Mouse (Mus musculus): ENCODE data around the gene Zdhhc1.

The Zdhhc1 gene

GRCm38 (mm10) chr8:105476628-105477413 lies 19.9 kb downstream of the Zdhhc1 start:
- peak; percentile 88 for DNase-seq (ENCODE audit: low spot score)

DNA sequence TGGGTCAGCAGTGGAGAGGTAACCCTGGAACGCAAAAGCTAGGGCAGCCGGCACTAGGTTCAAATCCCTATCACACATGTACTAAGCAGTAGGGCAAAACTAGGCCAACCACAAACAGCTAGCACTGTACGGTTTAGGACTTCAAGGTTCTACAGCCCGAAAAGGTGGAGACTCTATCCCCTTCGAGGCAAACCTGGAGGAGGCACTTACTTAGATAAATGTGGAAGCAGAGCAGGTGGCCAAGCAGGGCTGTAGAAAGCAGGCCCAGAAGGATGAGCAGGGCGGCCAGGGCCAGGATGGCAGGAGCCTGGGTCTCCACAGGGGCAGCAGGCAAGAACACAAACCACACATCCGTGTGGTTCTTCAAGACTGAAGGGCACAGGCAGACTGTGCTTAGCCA lies 20.5 kb downstream of the Zdhhc1 start:
- DNase-seq (ENCODE audit: low spot score) = no peak

- no peak for DNase-seq (ENCODE audit: low spot score)
Observed at GRCm38 (mm10) chr8:105475742-105476141, 21.0 kb downstream of the Zdhhc1 start.

DNA sequence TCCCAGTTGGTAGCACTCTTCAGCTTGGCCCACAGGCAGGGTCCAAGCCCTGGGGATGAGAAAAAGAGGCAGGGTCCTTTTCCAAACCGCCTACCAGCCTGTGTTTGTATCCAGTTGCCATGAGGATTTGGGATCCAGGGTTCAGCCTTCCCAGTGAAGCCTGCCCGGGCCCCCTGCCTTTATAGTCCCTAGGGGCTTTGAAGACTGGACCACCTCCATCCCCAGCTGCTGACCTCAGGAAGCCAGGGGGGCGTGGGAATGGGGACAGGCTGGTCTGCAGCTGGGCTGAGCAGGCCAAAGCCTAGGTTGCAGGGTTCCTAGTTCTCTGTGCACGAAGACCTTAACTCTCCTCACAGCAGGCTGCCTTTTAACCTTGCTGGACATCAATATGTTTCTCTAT lies 21.4 kb downstream of the Zdhhc1 start:
- DNase-seq (ENCODE audit: low spot score) = no peak

DNA sequence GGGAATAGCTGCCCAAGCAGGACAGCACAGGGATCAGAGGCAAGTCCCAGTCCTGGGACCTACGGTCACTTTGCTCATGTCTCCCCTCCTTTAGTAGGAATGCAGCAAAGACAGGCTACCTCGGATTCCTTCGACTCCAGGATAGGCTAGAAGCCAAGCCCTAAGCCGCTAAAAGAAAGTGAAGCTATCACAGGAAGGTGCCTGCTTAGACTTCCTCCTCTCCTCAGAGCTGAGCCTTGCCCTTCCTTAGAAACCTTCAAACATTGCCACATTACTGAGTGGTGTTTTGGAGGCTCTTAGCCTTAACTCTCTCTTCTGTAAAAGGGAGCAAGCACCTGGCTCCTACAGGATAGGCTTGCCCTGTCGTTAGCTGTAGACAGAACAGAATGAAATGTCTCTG lies 22.0 kb downstream of the Zdhhc1 start:
- no peak for DNase-seq (ENCODE audit: low spot score)

GRCm38 (mm10) chr8:105473816-105474606 lies 22.7 kb downstream of the Zdhhc1 start:
- DNase-seq (ENCODE audit: low spot score) = peak; percentile 84

DNA sequence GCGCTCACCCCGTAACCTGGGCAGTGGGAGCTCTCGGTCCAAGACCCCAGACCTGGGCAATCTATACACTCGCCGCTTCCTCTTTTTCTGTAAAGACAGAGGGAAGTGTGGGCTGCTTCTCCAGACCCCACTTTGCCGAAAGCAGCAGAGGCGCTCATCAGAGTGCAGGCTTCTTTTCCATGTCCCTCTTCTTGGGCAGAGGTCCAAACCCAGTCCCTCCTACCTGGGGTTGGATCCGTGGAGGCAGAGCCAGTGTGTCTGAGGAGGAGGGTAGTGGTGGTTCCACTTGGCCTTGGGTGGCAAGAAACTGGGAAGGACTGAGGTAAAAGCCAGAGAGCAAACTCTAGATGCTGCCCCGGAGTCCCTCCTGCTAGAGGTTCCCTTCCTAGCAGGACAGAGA lies 23.7 kb downstream of the Zdhhc1 start:
- no peak for DNase-seq (ENCODE audit: low spot score)

DNA sequence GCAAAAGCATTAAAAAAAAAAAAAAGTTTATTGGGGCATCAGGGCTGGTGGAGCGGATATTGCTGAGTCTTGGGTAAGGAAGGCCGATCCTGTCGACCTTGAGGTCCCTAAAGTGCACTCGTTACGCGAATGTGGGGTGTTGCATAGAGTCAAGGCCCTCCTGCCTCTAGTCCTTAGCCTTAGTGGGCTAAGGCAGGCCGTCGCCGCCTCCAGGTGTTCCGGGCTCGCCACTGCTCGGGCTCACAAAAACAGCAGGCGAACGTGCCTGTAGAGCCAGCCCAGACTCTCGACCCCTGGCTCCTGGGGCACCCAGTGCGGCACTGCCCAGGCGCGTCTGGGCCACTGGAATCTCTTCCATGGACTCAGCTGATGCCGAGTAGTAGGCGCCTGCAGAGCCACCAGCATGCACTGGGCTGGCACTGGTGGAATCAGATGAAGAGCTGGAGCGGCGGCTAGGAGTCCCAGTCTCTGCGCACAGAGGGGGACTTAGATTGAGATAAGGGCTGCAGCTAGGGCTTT lies 24.2 kb downstream of the Zdhhc1 start:
- no peak for DNase-seq (ENCODE audit: low spot score)

DNA sequence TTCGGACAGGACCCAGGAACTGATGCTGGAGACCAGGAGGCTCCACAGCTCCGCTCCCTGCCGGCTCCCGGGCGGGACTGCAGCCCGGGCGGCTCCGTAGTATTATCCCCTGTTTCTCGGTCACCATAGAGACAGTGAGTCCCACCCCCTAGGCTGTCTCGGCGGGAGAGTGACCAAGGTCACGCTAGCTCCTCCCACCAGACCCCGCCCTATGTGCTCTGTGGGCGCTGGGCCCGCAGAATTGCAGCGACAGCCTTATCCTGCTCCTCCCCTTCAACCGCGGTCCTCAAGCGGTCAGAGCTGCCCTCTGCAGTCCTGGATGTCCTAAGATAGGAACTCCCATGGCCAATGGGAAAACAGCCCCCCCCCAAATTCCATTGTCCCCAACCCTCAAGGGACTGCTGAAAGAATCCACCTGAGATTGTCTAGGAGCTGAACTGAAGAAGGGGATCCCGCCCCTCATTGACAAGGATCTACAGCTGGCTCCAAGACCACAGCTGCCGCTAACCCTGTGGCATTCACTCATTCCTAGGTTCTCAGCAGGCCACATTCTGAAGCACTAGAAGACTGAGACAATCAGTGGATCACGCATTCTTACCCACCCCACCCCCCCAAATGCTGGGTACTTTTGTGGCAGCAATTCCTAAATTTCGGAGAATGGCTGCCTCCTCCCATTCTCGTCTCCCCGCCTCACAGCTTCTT lies 25.2 kb downstream of the Zdhhc1 start, which contains the start of gene Tppp3:
Gene Tppp3, minus strand, starts transcription at position 213 of the 702 bp plus-strand sequence.
- DNase-seq (ENCODE audit: low spot score) = peak; percentile 98

DNA sequence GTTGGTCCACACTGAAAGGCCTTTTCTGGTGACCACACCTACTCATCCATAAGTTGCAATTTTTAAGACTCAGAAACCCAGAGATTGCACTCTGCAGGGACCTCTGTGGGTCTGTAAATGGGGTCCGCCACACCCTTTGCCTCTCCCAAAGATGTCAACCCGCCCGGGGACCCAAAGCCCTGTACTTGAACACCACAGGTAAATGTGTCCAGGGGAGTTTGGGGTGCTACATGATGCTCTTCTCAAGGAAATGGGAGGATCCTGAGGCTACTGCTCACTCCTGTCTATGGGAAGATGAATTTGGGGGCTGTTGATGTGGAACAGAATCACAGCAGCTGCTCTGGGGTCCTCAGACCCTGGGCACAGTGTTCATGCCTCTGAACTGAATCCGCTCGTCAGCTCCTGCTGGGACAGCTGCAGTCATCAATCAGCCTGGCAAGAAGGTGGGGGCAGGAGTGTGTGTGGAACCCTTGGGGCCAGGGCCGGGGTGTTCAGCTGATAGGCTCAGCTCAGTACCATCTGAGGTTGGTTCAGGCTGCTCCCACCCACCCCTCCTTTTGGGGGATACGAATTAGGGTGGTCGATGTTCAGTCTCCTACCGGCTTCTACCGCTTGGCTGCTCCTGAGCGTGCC lies 25.9 kb downstream of the Zdhhc1 start:
- no peak for DNase-seq (ENCODE audit: low spot score)

GRCm38 (mm10) chr8:105470262-105470661 lies 26.4 kb downstream of the Zdhhc1 start:
- no peak for DNase-seq (ENCODE audit: low spot score)

DNA sequence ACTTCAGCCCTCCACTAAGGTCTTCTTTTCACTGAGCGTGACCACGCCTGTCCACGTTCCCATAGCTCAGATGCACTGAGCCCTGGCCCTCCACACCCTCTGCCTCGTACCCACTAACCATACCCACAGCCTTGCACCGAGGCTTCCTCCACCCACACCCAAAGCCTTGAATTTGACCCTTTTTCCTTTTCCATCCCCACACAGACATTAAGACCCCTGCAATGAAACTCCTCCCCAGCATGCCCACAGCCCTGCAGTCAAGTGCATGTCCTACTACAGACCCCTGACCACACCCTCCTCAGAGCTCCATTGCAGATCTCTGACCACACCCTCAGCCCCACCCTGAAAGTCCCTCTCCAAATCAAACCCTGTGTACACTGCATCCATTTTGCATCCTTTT lies 26.9 kb downstream of the Zdhhc1 start:
- DNase-seq (ENCODE audit: low spot score) = no peak

DNA sequence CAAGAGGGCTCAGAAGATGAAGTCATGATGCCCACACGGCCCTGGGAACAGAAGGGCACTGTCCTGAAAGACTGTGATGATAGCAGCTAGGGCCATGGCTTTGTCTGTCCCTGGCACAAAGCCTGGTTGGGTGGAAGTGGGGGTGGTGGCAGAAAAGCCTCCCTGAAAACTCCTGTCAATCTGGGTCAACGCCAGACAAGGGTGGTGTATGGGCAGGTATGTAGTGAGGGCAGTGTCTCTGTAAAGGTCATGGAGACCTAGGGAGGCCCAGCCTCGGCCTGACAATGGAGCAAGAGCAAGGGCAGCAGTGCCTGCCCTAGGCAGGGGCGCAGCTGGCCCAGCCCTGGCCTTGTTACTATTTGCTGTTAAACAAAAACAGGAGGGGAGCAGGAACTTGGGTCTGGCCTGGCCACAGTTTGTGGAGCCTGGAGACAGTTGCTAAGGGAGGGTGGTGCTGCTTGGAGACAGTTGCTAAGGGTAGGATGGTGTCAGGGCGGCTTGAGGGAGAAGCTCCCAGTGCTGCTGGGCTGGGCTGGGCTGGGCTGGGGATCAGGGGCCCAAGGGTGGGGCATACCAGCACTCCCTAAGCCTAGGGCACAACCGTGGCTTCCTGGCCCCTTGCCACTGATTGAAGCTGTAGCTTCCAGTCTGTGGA lies 27.5 kb downstream of the Zdhhc1 start:
- DNase-seq (ENCODE audit: low spot score) = peak; percentile 76

DNA sequence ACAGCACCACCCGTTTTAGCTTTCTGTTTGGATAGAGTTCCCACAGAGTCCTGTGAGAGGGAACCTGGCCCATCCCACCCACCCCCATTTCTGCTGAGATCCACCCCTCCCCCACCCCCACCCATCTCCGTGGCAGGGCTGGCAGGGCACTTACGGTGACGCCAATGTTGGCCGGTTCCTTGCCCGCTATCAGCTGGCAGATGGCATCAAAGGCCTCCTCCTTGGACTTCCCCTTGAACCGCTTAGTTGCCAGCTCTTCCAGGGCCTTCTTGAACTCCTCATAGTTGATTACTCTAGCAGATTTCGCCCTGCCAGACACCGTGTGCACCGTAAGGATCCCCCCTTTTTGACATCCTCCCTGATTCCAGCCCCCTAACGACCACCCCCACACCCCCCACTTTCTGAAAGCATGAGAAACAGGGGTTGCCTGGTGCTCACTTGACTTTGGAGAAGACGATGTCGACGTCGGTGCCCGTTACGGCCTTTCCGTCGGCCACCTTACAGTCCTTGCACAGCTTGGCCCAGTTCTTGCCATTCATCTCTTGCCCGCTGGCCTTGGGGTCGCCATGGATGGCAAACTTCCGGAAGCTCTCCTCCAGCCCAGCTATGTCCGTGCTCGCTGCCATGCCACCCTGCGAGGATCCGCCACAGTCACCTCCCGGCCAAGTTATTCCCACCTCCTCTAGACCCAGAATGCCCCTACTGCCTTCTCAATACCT lies 28.5 kb downstream of the Zdhhc1 start:
- DNase-seq (ENCODE audit: low spot score) = no peak

DNA sequence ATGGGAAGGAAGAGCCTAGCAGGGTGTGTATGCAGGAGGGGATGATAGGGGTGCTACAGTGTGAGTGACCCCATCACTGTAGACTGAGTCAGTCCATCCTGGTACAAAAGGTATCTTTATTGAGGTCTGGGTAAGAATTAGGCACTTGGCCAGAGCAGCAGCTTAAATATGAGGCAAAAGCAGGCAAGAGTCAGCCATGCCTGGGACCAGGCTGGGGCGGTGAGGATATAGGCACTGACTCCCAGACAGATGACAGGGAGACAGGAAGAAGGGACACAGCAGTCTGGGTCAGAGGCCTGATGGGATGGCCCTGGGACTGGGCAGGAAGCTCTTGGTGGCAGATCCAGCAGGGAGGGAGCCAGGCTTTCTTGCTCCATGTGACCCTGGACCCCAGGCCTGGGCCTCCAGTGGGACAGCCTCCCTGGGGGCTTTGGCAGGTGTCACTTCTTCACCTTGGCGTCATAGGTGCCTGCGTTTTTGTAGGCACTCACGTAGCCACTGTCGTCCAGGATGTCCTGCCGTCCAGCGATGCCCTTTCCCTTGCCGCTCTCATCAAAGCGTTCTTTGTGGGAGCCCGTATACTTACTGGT lies 29.2 kb downstream of the Zdhhc1 start:
- DNase-seq (ENCODE audit: low spot score) = no peak

GRCm38 (mm10) chr8:105466700-105467291 lies 29.9 kb downstream of the Zdhhc1 start:
- DNase-seq (ENCODE audit: low spot score) = no peak

GRCm38 (mm10) chr8:105466246-105466645 lies 30.5 kb downstream of the Zdhhc1 start:
- no peak for DNase-seq (ENCODE audit: low spot score)

- no peak for DNase-seq (ENCODE audit: low spot score)
Observed at GRCm38 (mm10) chr8:105464595-105464994, 32.1 kb downstream of the Zdhhc1 start.

DNA sequence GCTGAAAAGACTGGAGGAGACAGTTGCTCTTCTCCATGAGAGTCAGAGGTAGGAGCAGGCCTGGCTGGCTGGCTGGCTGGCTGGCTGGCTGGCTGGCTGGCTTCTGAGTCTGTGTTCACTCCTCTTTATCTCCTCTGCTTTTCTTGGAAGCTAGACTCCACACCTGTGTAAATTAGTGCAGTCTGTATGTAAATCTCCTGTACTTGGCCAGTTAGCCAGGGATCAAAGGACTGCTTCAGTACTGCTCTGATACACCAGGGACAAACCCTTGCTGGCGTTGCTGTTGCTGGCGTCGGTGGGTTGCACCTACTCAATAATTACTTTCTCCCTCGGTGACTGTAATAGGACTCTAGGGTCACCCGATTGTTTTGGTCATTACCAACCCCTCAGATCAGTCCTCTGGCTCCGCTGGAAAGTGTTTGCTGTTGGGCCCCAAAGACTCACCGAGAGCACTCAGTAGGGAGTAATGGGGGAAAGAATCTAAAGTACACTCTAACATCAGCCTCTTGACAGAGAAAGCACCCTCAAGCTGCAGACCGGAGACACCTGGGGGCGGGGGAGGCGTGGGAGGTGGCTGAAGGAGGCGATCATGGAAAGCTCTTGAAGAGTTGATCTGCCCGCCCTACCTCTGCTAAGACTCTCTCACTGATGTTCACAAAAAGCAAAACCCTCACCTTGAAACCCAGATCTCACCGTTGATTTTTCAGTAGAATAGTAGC lies 35.5 kb downstream of the Zdhhc1 start:
- DNase-seq (ENCODE audit: low spot score) = no peak
